Mouse (Mus musculus) kidney, postnatal 0 days (tissue): ENCODE data around the gene Rae1. TPM values are rescaled to one million over a fixed set of nuclear protein-coding genes. Genes with fewer than 3 reads are reported as not detected.

Experiments used
- ATAC-seq: fragments of 200-750 bp; cut with Nextera tagmentation; replicated peaks from 2 replicates; pipeline ENCODE4 v1.8.0; 2017; ENCODE audit warnings: low read depth, moderate number of reproducible peaks, moderate TSS enrichment, moderate library complexity; ENCODE audit not compliant: low FRiP score
- DNase-seq: peaks from one replicate; pipeline ENCODE4 v3.0.0-alpha.2; 2016; ENCODE audit warnings: low spot score
- H3K27ac ChIP-seq: fragments of 300-500 bp; sonication (generic); 2 replicates; pipeline ENCODE4 v1.5.1; 2014; ENCODE audit warnings: mild to moderate bottlenecking
- H3K27me3 ChIP-seq: fragments of 300-500 bp; sonication (generic); 2 replicates; pipeline ENCODE4 v1.6.1; 2014; ENCODE audit warnings: low read length, mixed read lengths; ENCODE audit not compliant: insufficient read depth
- H3K36me3 ChIP-seq: fragments of 300-500 bp; sonication (generic); 2 replicates; pipeline ENCODE4 v1.6.1; 2014; ENCODE audit warnings: low read length, mixed read lengths; ENCODE audit not compliant: insufficient read depth
- H3K4me1 ChIP-seq: fragments of 300-500 bp; sonication (generic); replicated peaks from 2 replicates; pipeline ENCODE4 v1.6.1; 2014; ENCODE audit warnings: antibody characterized with exemption, low read length, mixed read lengths; ENCODE audit not compliant: insufficient read depth
- H3K4me2 ChIP-seq: fragments of 300-500 bp; sonication (generic); 2 replicates; pipeline ENCODE4 v1.6.1; 2014; ENCODE audit warnings: mild to moderate bottlenecking, low read length, moderate library complexity, mixed read lengths
- H3K4me3 ChIP-seq: fragments of 300-500 bp; sonication (generic); replicated peaks from 2 replicates; pipeline ENCODE4 v1.5.1; 2014; ENCODE audit warnings: low read depth, low read length
- H3K9ac ChIP-seq: fragments of 300-500 bp; sonication (generic); 2 replicates; pipeline ENCODE4 v1.6.1; 2014; ENCODE audit warnings: low read depth, low read length
- H3K9me3 ChIP-seq: fragments of 300-500 bp; sonication (generic); replicated peaks from 2 replicates; pipeline ENCODE4 v1.6.1; 2016; ENCODE audit warnings: low read length, inconsistent platforms, mixed read lengths
- CTCF ChIP-seq: IDR thresholded peaks from 2 replicates; pipeline ENCODE4 v1.5.1; 2016; ENCODE audit warnings: antibody characterized with exemption, low read depth, mild to moderate bottlenecking, moderate library complexity
- WGBS: fragments of 180-500 bp; shearing (Covaris S2); extraction: QIAGEN DNeasy Blood & Tissue Kit; methylation state at CpG from one replicate; pipeline ENCODE4 v1.1.7; 2014; 5-methylcytosine and 5-hydroxymethylcytosine counted together
- polyA plus RNA-seq: library from polyadenylated mRNA; unstranded; fragments of >200 nt; fragmentation: Nextera tagmentation; extraction: Ambion mirVana; gene quantifications from 2 replicates; pipeline ENCODE4 v1.2.1, GENCODE M21; 2015

The Rae1 gene
- polyA plus RNA-seq, 1 experiment from 2014 or later = 117 TPM

- Histone ChIP-seq H3K4me1 (0 out of 2 replicates have a peak, but pooled peaks cover 8% of the 10 kb centered on the region), H3K9me3 (0 out of 2 replicates have a peak, but pooled peaks cover 3% of the 10 kb centered on the region), H3K4me2 (no peak overlapping the region), H3K36me3 (no peaks in the 10 kb centered on the region), H3K27me3 (no peaks in the 10 kb centered on the region), H3K9ac (no peak overlapping the region), H3K27ac (no peak overlapping the region), H3K4me3 (no peak overlapping the region)
- 82% methylated on average over 3 of the region's 3 CpGs for WGBS
- DNase-seq = no peak
- no peak for ATAC-seq
- no peak; the same call in 1 of the 2 replicates for TF ChIP-seq CTCF
These were observed 39.6 kb upstream of the Rae1 start for GRCm38 (mm10) chr2:172960350-172960749.

GRCm38 (mm10) chr2:172961211-172961610, 38.7 kb upstream of the Rae1 start:
- Histone ChIP-seq H3K36me3 (no peaks in the 10 kb centered on the region), H3K9me3 (0 out of 2 replicates have a peak, but pooled peaks cover 3% of the 10 kb centered on the region), H3K27ac (peak overlapping the region; percentile 50; the same call in 1 of the 2 replicates), H3K9ac (no peak overlapping the region), H3K4me2 (no peak overlapping the region), H3K4me3 (no peak overlapping the region), H3K4me1 (0 out of 2 replicates have a peak, but pooled peaks cover 8% of the 10 kb centered on the region), H3K27me3 (no peaks in the 10 kb centered on the region)
- 33% methylated on average over 6 of the region's 6 CpGs for WGBS
- ATAC-seq = no peak; the same call in 1 of the 2 replicates
- DNase-seq = no peak
- TF ChIP-seq CTCF = no peak

- no peak overlapping the region for H3K27ac ChIP-seq
- DNase-seq = peak; percentile 68
- no peak for TF ChIP-seq CTCF
These were observed 34.7 kb upstream of the Rae1 start for GRCm38 (mm10) chr2:172965249-172965648.

GRCm38 (mm10) chr2:172966480-172966879, 33.4 kb upstream of the Rae1 start:
- H3K9ac ChIP-seq = no peak overlapping the region
- H3K9me3 ChIP-seq = no peaks in the 10 kb centered on the region
- no peak overlapping the region for H3K4me3 ChIP-seq
- no peaks in the 10 kb centered on the region for H3K27me3 ChIP-seq
- no peaks in the 10 kb centered on the region for H3K36me3 ChIP-seq
- TF ChIP-seq CTCF = no peak
- no peak overlapping the region for H3K4me2 ChIP-seq
- WGBS = 88% methylated on average over 5 of the region's 5 CpGs
- no peak overlapping the region for H3K27ac ChIP-seq
- DNase-seq (no peak), ATAC-seq (no peak)
- H3K4me1 ChIP-seq = no peaks in the 10 kb centered on the region

More at GRCm38 (mm10) chr2:172965249-172965648, 34.7 kb upstream of the Rae1 start:
- peak; percentile 48; the same call in 1 of the 2 replicates for ATAC-seq
- no peaks in the 10 kb centered on the region for H3K36me3 ChIP-seq
- no peak overlapping the region for H3K9ac ChIP-seq
- no peak overlapping the region for H3K4me3 ChIP-seq
- H3K4me1 ChIP-seq = 0 out of 2 replicates have a peak, but pooled peaks cover 5% of the 10 kb centered on the region
- H3K9me3 ChIP-seq = no peaks in the 10 kb centered on the region
- H3K4me2 ChIP-seq = no peak overlapping the region
- 25% methylated on average over 11 of the region's 11 CpGs for WGBS
- H3K27me3 ChIP-seq = no peaks in the 10 kb centered on the region

- no peak for DNase-seq
- no peak for TF ChIP-seq CTCF
- Histone ChIP-seq H3K9ac (no peak overlapping the region), H3K9me3 (no peaks in the 10 kb centered on the region), H3K4me2 (no peak overlapping the region), H3K36me3 (no peaks in the 10 kb centered on the region), H3K27ac (no peak overlapping the region), H3K4me3 (no peak overlapping the region), H3K4me1 (no peaks in the 10 kb centered on the region), H3K27me3 (no peaks in the 10 kb centered on the region)
- no peak for ATAC-seq
- 98% methylated on average over 2 of the region's 2 CpGs for WGBS
These were observed 28.1 kb upstream of the Rae1 start for GRCm38 (mm10) chr2:172971865-172972264.

GRCm38 (mm10) chr2:172973806-172974565, 25.9 kb upstream of the Rae1 start:
- Histone ChIP-seq H3K4me2 (no peak overlapping the region), H3K4me1 (0 out of 2 replicates have a peak, but pooled peaks cover 6% of the 10 kb centered on the region), H3K4me3 (no peak overlapping the region), H3K9ac (no peak overlapping the region), H3K27me3 (no peaks in the 10 kb centered on the region), H3K9me3 (no peaks in the 10 kb centered on the region), H3K36me3 (no peaks in the 10 kb centered on the region), H3K27ac (no peak overlapping the region)
- ATAC-seq (no peak; the same call in 1 of the 2 replicates), DNase-seq (no peak)
- WGBS = 15% methylated on average over 7 of the region's 7 CpGs
- TF ChIP-seq CTCF = no peak
